Comparison of ENCODE assay signal across 22 mouse cellular contexts in the genomic region with DNA sequence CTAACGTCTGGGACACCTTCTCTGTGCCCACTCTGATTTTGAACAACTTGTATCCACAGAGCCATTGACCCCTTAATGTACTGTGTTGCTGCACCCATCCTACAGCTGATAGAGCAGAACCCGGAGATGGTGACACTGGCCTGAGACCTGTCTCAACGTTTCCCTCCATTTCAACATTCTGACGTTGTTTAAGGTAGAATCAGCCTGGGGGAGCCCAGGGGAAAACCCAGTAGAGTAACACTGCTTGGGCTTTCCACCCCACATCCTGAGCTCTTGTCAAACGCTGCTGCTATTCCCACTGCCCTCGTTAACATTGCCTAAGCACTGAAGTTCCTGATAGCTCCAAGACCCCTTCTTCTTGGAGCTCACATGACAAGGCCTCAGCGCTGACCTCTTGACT. TPM values are rescaled to one million over a fixed set of nuclear protein-coding genes. Genes with fewer than 3 reads are reported as not detected.
DNase-seq lines count a peak whose midpoint lies in the region; ATAC-seq and TF ChIP-seq lines count a peak whose summit lies in the region.
"Had no signal": no experiment of that assay in that cellular context is flagged by ENCODE, and none has a peak within 500 bp of the region (broad histone marks: within the 10 kb centered on the region; RNA-seq: fewer than 3 reads in every experiment).

No protein-coding gene starts in this region.

- H3K36me3 ChIP-seq in CH12.LX (replicated peaks in 1 of 2; ENCODE audit: control insufficient read depth in 1 of 2, insufficient read depth in 1 of 2, low read length in 1 of 2), result no peaks in the 10 kb centered on the region
- no peaks in the 10 kb centered on the region for H3K36me3 ChIP-seq in midbrain, postnatal 0 days (ENCODE audit: insufficient read depth, low read length)
- no peaks in the 10 kb centered on the region for H3K36me3 ChIP-seq in intestine, embryonic 15.5 days
- H3K36me3 ChIP-seq: embryonic facial prominence, embryonic 15.5 days; liver, embryonic 13.5 days; neural tube, embryonic 13.5 days had no signal

- ATAC-seq in inflammation-experienced regulatory T-cells, adult 6 months, result peak; percentile 67
- ATAC-seq in midbrain, postnatal 0 days (ENCODE audit: low FRiP score), result no peak
- no peak for ATAC-seq in intestine, embryonic 15.5 days

- H3K9me3 ChIP-seq in CH12.LX (replicated peaks; ENCODE audit: low read length), result peaks cover 9% of the 10 kb centered on the region
- H3K9me3 ChIP-seq in midbrain, postnatal 0 days (ENCODE audit: low read length), result no peaks in the 10 kb centered on the region
- H3K9me3 ChIP-seq in intestine, embryonic 15.5 days, result no peaks in the 10 kb centered on the region
- H3K9me3 ChIP-seq: embryonic facial prominence, embryonic 15.5 days; liver, embryonic 13.5 days had no signal

- WGBS in midbrain, postnatal 0 days, result 67% methylated on average over 7 of the region's 7 CpGs
- 69% methylated on average over 7 of the region's 7 CpGs for whole genome bisulfite sequencing in intestine, embryonic 15.5 days

- no peaks in the 10 kb centered on the region for H3K79me2 ChIP-seq in CH12.LX (replicated peaks; ENCODE audit: control insufficient read depth, extremely low read depth, insufficient read depth, poor library complexity, severe bottlenecking)

- H3K9ac ChIP-seq in CH12.LX (ENCODE audit: insufficient read depth, low read depth), result 0 out of 2 replicates have a peak overlapping the region, but pooled peaks have one; percentile 14
- H3K9ac ChIP-seq in midbrain, postnatal 0 days (replicated peaks; ENCODE audit: low read length, poor library complexity, severe bottlenecking), result 0 out of 2 replicates have a peak overlapping the region, but pooled peaks have one; percentile 13
- H3K9ac ChIP-seq in intestine, embryonic 15.5 days, result no peak overlapping the region
- H3K9ac ChIP-seq: embryonic facial prominence, embryonic 15.5 days; liver, embryonic 13.5 days; lung, embryonic 14.5 days; neural tube, embryonic 13.5 days had no signal

- H3K4me2 ChIP-seq in CH12.LX (ENCODE audit: insufficient read depth, low read depth, poor library complexity, severe bottlenecking), result peak overlapping the region; percentile 58
- H3K4me2 ChIP-seq in midbrain, postnatal 0 days (ENCODE audit: low read depth, low read length, poor library complexity, severe bottlenecking), result 0 out of 2 replicates have a peak overlapping the region, but pooled peaks have one; percentile 6
- no peak overlapping the region for H3K4me2 ChIP-seq in intestine, embryonic 15.5 days (replicated peaks)
- H3K4me2 ChIP-seq: embryonic facial prominence, embryonic 15.5 days; heart, embryonic 11.5 days; liver, embryonic 13.5 days; lung, embryonic 14.5 days; neural tube, embryonic 13.5 days had no signal

- TF ChIP-seq CTCF in layer of hippocampus, adult 2 months (conservative IDR thresholded peaks at IDR 0.05), result no peak
- no peak for TF ChIP-seq CTCF in CH12.LX (conservative IDR thresholded peaks at IDR 0.05 in 1 of 2, IDR thresholded peaks at IDR 0.05 in 1 of 2; ENCODE audit: low read depth in 2 of 2, low read length in 2 of 2)
- TF ChIP-seq CTCF in midbrain, postnatal 0 days (IDR thresholded peaks at IDR 0.05), result no peak

- peak overlapping the region; percentile 48; the same call in 1 of the 2 replicates for H3K27ac ChIP-seq in layer of hippocampus, adult 2 months
- peak overlapping the region; percentile 92 for H3K27ac ChIP-seq in CH12.LX (ENCODE audit: insufficient read depth, low read depth)
- no peak overlapping the region for H3K27ac ChIP-seq in midbrain, postnatal 0 days (ENCODE audit: low read depth, low read length)
- no peak overlapping the region for H3K27ac ChIP-seq in intestine, embryonic 15.5 days
- H3K27ac ChIP-seq: embryonic facial prominence, embryonic 15.5 days; liver, embryonic 13.5 days; neural tube, embryonic 13.5 days had no signal

- peak; percentile 24; the same call in 1 of the 2 replicates for TF ChIP-seq EP300 in CH12.LX (IDR thresholded peaks at IDR 0.05; ENCODE audit: low read length)

- H3K4me1 ChIP-seq in CH12.LX (ENCODE audit: control insufficient read depth in 1 of 2, insufficient read depth in 2 of 2), result peaks cover 28 to 39% of the 10 kb centered on the region in 2 experiments
- H3K4me1 ChIP-seq in midbrain, postnatal 0 days (ENCODE audit: insufficient read depth, low read length), result peaks cover 15% of the 10 kb centered on the region
- H3K4me1 ChIP-seq in intestine, embryonic 15.5 days (replicated peaks), result peaks cover 17% of the 10 kb centered on the region

- no peak for TF ChIP-seq RAD21 in CH12.LX (IDR thresholded peaks at IDR 0.05; ENCODE audit: low read depth, low read length)

- peaks cover 80% of the 10 kb centered on the region for H3K27me3 ChIP-seq in CH12.LX (replicated peaks)
- H3K27me3 ChIP-seq in midbrain, postnatal 0 days (ENCODE audit: insufficient read depth, low read length), result peaks cover 8% of the 10 kb centered on the region; the same call in 1 of the 2 replicates
- peaks cover 52% of the 10 kb centered on the region for H3K27me3 ChIP-seq in intestine, embryonic 15.5 days (replicated peaks)

- no peak for TF ChIP-seq POLR2A in CH12.LX (IDR thresholded peaks at IDR 0.05; ENCODE audit: low read depth, low read length)

- in situ Hi-C loops in CH12.LX (cut with MboI; ENCODE audit: low pct_ligation_motif_present, low pct_unique_long_range_greater_than_20kb, low sequenced_read_pairs), result loop anchor here (10.0 kb wide), 1 partner anchor 52 kb away; no protein-coding TSS in a partner anchor

- DNase-seq in layer of hippocampus, adult 2 months (ENCODE audit: low spot score in 2 of 2), result no peak
- DNase-seq in layer of hippocampus, adult 11-12 months (ENCODE audit: low spot score), result no peak
- DNase-seq in CH12.LX (ENCODE audit: extremely low read depth), result no peak
- no peak for DNase-seq in midbrain, postnatal 0 days (ENCODE audit: low spot score)
- no peak for DNase-seq in spleen, postnatal 36 days (ENCODE audit: low spot score in 2 of 2)
- DNase-seq: B cell, adult 2 months; cerebellum, adult 9-10 months; gastrocnemius, postnatal 14 days; heart, adult 11 months; heart, postnatal 10 days; kidney, adult 8-10 months; kidney, postnatal 25 days; liver, embryonic 13.5 days; right cerebral cortex, postnatal 25 days; thymus, postnatal 14 days had no signal

- no peak overlapping the region for H3K4me3 ChIP-seq in layer of hippocampus, adult 2 months
- peak overlapping the region in 1 of 3 experiments; percentile 32 for H3K4me3 ChIP-seq in CH12.LX (replicated peaks in 1 of 3; ENCODE audit: low read depth in 2 of 3, low read length in 2 of 3, poor library complexity in 1 of 3)
- no peak overlapping the region for H3K4me3 ChIP-seq in midbrain, postnatal 0 days (ENCODE audit: low read depth, low read length)
- no peak overlapping the region for H3K4me3 ChIP-seq in intestine, embryonic 15.5 days (replicated peaks)
- H3K4me3 ChIP-seq: embryonic facial prominence, embryonic 15.5 days; liver, embryonic 13.5 days; myocyte; neural tube, embryonic 13.5 days had no signal

- dilution Hi-C loops in CH12.LX (cut with MboI; ENCODE audit: extremely low pct_ligation_motif_present, extremely low pct_unique_long_range_greater_than_20kb, low sequenced_read_pairs), result no loop called here

TF ChIP-seq in CH12.LX, 34 proteins besides CTCF, POLR2A, EP300 and RAD21:
- TF ChIP-seq JUND (conservative IDR thresholded peaks at IDR 0.05; ENCODE audit: low read depth, low read length) (no peak), MEF2A (IDR thresholded peaks at IDR 0.05; ENCODE audit: borderline replicate concordance, low read depth, low read length) (no peak), ETS1 (conservative IDR thresholded peaks at IDR 0.05; ENCODE audit: low read depth, low read length) (peak; percentile 53; the same call in 1 of the 2 replicates), USF1 (IDR thresholded peaks at IDR 0.05; ENCODE audit: low read depth, low read length) (no peak), BHLHE40 (IDR thresholded peaks at IDR 0.05; ENCODE audit: low read depth, low read length) (no peak), IRF4 (IDR thresholded peaks at IDR 0.05; ENCODE audit: low read depth, low read length) (0 out of 2 replicates have a peak, but pooled peaks have one; percentile 24), MAFK (IDR thresholded peaks at IDR 0.05; ENCODE audit: insufficient replicate concordance, low read length) (no peak), JUN (IDR thresholded peaks at IDR 0.05; ENCODE audit: insufficient read depth, low read depth, low read length) (no peak)
TF ChIP-seq in CH12.LX: peak in this region for 2.

RNA-seq across cellular contexts. Expression of a gene that starts 5.9 kb away (rescaled TPM):
- total RNA-seq in layer of hippocampus, adult 2 months (2021), result 100 to 1,000 TPM; 111 TPM
- 1.3 and 3.8 TPM in 2 replicates for total RNA-seq in CH12.LX (2012; rRNA removed)
- total RNA-seq in CH12.LX (2014; rRNA removed), result not detected in 2 replicates
- polyA plus RNA-seq in CH12.LX (2012; ENCODE audit: insufficient read length, low read depth), result 0.50 and 0.53 TPM in 2 replicates
- polyA plus RNA-seq in inflammation-experienced regulatory T-cells, adult 6 months (2017; shearing (Covaris generic)), result 1 to 10 TPM; 2.7 to 3.4 (median 2.9) TPM
- total RNA-seq in midbrain, postnatal 0 days (2014; rRNA removed), result 52.4 and 52.6 TPM in 2 replicates
- 7.9 and 8.7 TPM in 2 replicates for polyA plus RNA-seq in midbrain, postnatal 0 days (2015; fragmentation: Nextera tagmentation; extraction: Ambion mirVana)
- 0.10 and 0.26 TPM in 2 replicates for polyA plus RNA-seq in intestine, embryonic 15.5 days (2015; fragmentation: Nextera tagmentation; extraction: Ambion mirVana)
- polyA plus RNA-seq: heart, embryonic 11.5 days; liver, embryonic 13.5 days had no signal

Comparison
In these comparisons a context has a peak if more than half of its experiments do, and no peak if none do; other contexts are left out.
1. H3K27ac ChIP-seq: peak in layer of hippocampus, adult 2 months (single experiment) and CH12.LX (single experiment); none in midbrain, postnatal 0 days (single experiment) and intestine, embryonic 15.5 days (single experiment).